Mouse (Mus musculus) CH12.LX (cell line): Measurements from ENCODE around the gene Coro6. TPM values are rescaled to one million over a fixed set of nuclear protein-coding genes. Genes with fewer than 3 reads are reported as not detected.

Experiments
- DNase-seq: peaks from one replicate; pipeline ENCODE4 v3.0.0-alpha.2; 2013; ENCODE audit errors: extremely low read depth
- H3K27ac ChIP-seq: 2 replicates; pipeline ENCODE4 v1.5.1; 2012; ENCODE audit warnings: low read depth, mild to moderate bottlenecking, control low read depth, moderate library complexity; ENCODE audit not compliant: insufficient read depth
- H3K27me3 ChIP-seq: replicated peaks from 2 replicates; pipeline ENCODE3; 2012; ENCODE audit warnings: inconsistent platforms
- H3K36me3 ChIP-seq, 2 experiments: replicated peaks in 1 of 2; 2 replicates each; pipeline versions ENCODE3 to v1.6.1; 2012; ENCODE audit warnings: inconsistent platforms in 1 of 2, low read length in 1 of 2, mild to moderate bottlenecking in 1 of 2, mixed read lengths in 1 of 2, moderate library complexity in 1 of 2; ENCODE audit not compliant: control insufficient read depth in 1 of 2, insufficient read depth in 1 of 2
- H3K4me1 ChIP-seq, 2 experiments: 2 replicates each; pipeline ENCODE4 v1.6.1; 2012; ENCODE audit warnings: inconsistent platforms in 1 of 2, moderate library complexity in 1 of 2; ENCODE audit not compliant: insufficient read depth in 2 of 2, control insufficient read depth in 1 of 2
- H3K4me2 ChIP-seq: 2 replicates; pipeline ENCODE4 v1.6.1; 2012; ENCODE audit warnings: low read depth, mild to moderate bottlenecking, control low read depth; ENCODE audit not compliant: poor library complexity, insufficient read depth, severe bottlenecking
- H3K4me3 ChIP-seq, 3 experiments: fragments of 150-350 bp in 1 of 3; sonication (generic) in 1 of 3; replicated peaks in 1 of 3; 2 replicates each; pipeline versions ENCODE3 to v1.5.1; 2011 to 2012; ENCODE audit warnings: low read depth in 2 of 3, low read length in 2 of 3, mild to moderate bottlenecking in 2 of 3, moderate library complexity in 2 of 3, control low read depth in 1 of 3, improper control_type of control experiment in 1 of 3, inconsistent platforms in 1 of 3, mixed read lengths in 1 of 3; ENCODE audit not compliant: poor library complexity in 1 of 3
- H3K79me2 ChIP-seq: replicated peaks from 2 replicates; pipeline ENCODE4 v1.6.1; 2012; ENCODE audit warnings: mild to moderate bottlenecking, moderate library complexity; ENCODE audit not compliant: control insufficient read depth, poor library complexity, insufficient read depth, severe bottlenecking; ENCODE audit errors: extremely low read depth
- H3K9ac ChIP-seq: 2 replicates; pipeline ENCODE4 v1.6.1; 2012; ENCODE audit warnings: low read depth, mild to moderate bottlenecking, control low read depth, moderate library complexity; ENCODE audit not compliant: insufficient read depth
- H3K9me3 ChIP-seq: replicated peaks from 2 replicates; pipeline ENCODE3; 2012; ENCODE audit warnings: low read length, inconsistent platforms, mixed read lengths
- EP300 ChIP-seq: IDR thresholded peaks from 2 replicates; pipeline ENCODE4 v1.6.1; 2011; ENCODE audit warnings: low read length, improper control_type of control experiment
- GABPA ChIP-seq: IDR thresholded peaks from 2 replicates; pipeline ENCODE4 v1.6.1; 2012; ENCODE audit warnings: low read depth, low read length, improper control_type of control experiment, inconsistent platforms; ENCODE audit not compliant: insufficient replicate concordance
- JUN ChIP-seq: IDR thresholded peaks from 2 replicates; pipeline ENCODE4 v1.6.1; 2011; ENCODE audit warnings: low read depth, mild to moderate bottlenecking, low read length, improper control_type of control experiment, moderate library complexity; ENCODE audit not compliant: insufficient read depth
- JUND ChIP-seq: conservative IDR thresholded peaks from 2 replicates; pipeline ENCODE4 v1.6.1; 2011; ENCODE audit warnings: low read depth, low read length, improper control_type of control experiment
- MAX ChIP-seq: IDR thresholded peaks from 2 replicates; pipeline ENCODE4 v1.6.1; 2011; ENCODE audit warnings: low read length, improper control_type of control experiment
- MAZ ChIP-seq: IDR thresholded peaks from 2 replicates; pipeline ENCODE4 v1.6.1; 2012; ENCODE audit warnings: low read depth, mild to moderate bottlenecking, inconsistent platforms, low read length, improper control_type of control experiment, moderate library complexity
- MXI1 ChIP-seq: IDR thresholded peaks from 2 replicates; pipeline ENCODE4 v1.6.1; 2011; ENCODE audit warnings: mild to moderate bottlenecking, low read depth, low read length, improper control_type of control experiment
- MYC ChIP-seq: IDR thresholded peaks from 2 replicates; pipeline ENCODE4 v1.6.1; 2011; ENCODE audit warnings: low read depth, mild to moderate bottlenecking, improper control_type of control experiment, low read length
- NRF1 ChIP-seq: IDR thresholded peaks from 2 replicates; pipeline ENCODE4 v1.6.1; 2014; ENCODE audit warnings: low read depth, mild to moderate bottlenecking, inconsistent platforms, low read length, improper control_type of control experiment, moderate library complexity
- RAD21 ChIP-seq: IDR thresholded peaks from 2 replicates; pipeline ENCODE4 v1.6.1; 2011; ENCODE audit warnings: low read depth, mild to moderate bottlenecking, low read length, improper control_type of control experiment, moderate library complexity
- RCOR1 ChIP-seq: conservative IDR thresholded peaks from 2 replicates; pipeline ENCODE4 v1.6.1; 2012; ENCODE audit warnings: low read depth, mild to moderate bottlenecking, inconsistent platforms, low read length, improper control_type of control experiment
- SIN3A ChIP-seq: IDR thresholded peaks from 2 replicates; pipeline ENCODE4 v1.6.1; 2012; ENCODE audit warnings: low read length, improper control_type of control experiment, inconsistent platforms
- SMC3 ChIP-seq: IDR thresholded peaks from 2 replicates; pipeline ENCODE4 v1.6.1; 2011; ENCODE audit warnings: low read depth, low read length, improper control_type of control experiment
- TBP ChIP-seq: conservative IDR thresholded peaks from 2 replicates; pipeline ENCODE4 v1.6.1; 2011; ENCODE audit warnings: low read depth, low read length, improper control_type of control experiment
- ZC3H11A ChIP-seq: IDR thresholded peaks from 2 replicates; pipeline ENCODE4 v1.6.1; 2012; ENCODE audit warnings: low read depth, mild to moderate bottlenecking, inconsistent platforms, low read length, improper control_type of control experiment
- ZKSCAN1 ChIP-seq: IDR thresholded peaks from 2 replicates; pipeline ENCODE4 v1.6.1; 2012; ENCODE audit warnings: low read depth, inconsistent platforms, low read length, improper control_type of control experiment, borderline replicate concordance
- ZMIZ1 ChIP-seq: IDR thresholded peaks from 2 replicates; pipeline ENCODE4 v1.6.1; 2012; ENCODE audit warnings: low read depth, mild to moderate bottlenecking, inconsistent platforms, low read length, improper control_type of control experiment
- ZNF384 ChIP-seq: IDR thresholded peaks from 2 replicates; pipeline ENCODE4 v1.6.1; 2012; ENCODE audit warnings: low read depth, low read length, improper control_type of control experiment, inconsistent platforms
- dilution Hi-C: fragments of 300-500 bp; cut with MboI; formaldehyde crosslinking; loops from 2 replicates; pipeline ENCODE4 v1.14.3; 2020; ENCODE audit warnings: low sequenced_read_pairs; ENCODE audit not compliant: extremely low pct_unique_long_range_greater_than_20kb, extremely low pct_ligation_motif_present
- in situ Hi-C: fragments of 300-500 bp; cut with MboI; formaldehyde crosslinking; loops from 3 replicates; pipeline ENCODE4 v1.14.3; 2019; ENCODE audit warnings: low sequenced_read_pairs, low pct_ligation_motif_present, low pct_unique_long_range_greater_than_20kb, mixed read lengths
- polyA plus RNA-seq: library from polyadenylated mRNA; unstranded; fragments of >175 nt; gene quantifications from 2 replicates; pipeline ENCODE4 v1.2.1, GENCODE M21; 2012; ENCODE audit warnings: low read depth; ENCODE audit not compliant: insufficient read length
- total RNA-seq, 2 experiments: library from RNA; depleted of rRNA; stranded (reverse); fragments of 300-350 nt in 1 of 2; fragments of >200 nt in 1 of 2; gene quantifications; 2 replicates each; pipeline ENCODE4 v1.2.3; 2012 to 2014

Gene Coro6
- total and polyA plus RNA-seq, 3 experiments = 0.25 to 0.39 TPM; not detected in 1

- 0 out of 2 replicates have a peak, but pooled peaks have one; percentile 43 for TF ChIP-seq TBP
- peak; percentile 34; the same call in 1 of the 2 replicates for TF ChIP-seq NRF1
- TF ChIP-seq MYC = peak; percentile 75
- TF ChIP-seq SMC3 = peak; percentile 92
- no peak for TF ChIP-seq ZKSCAN1
- TF ChIP-seq SIN3A = peak; percentile 90
- TF ChIP-seq MAZ = no peak
- no peak for TF ChIP-seq ZNF384
- peak; percentile 80 for TF ChIP-seq MAX
- TF ChIP-seq MXI1 = peak; percentile 72; the same call in 1 of the 2 replicates
- TF ChIP-seq RCOR1 = peak; percentile 16; the same call in 1 of the 2 replicates
- TF ChIP-seq ZMIZ1 = no peak
- TF ChIP-seq JUND = peak; percentile 46
- TF ChIP-seq ZC3H11A = peak; percentile 55
- peak; percentile 97 for TF ChIP-seq RAD21
- peak; percentile 22; the same call in 1 of the 2 replicates for TF ChIP-seq GABPA
These were observed 15.6 kb upstream of the Coro6 start (continued) for GRCm38 (mm10) chr11:77446628-77447041.

- H3K9ac ChIP-seq = no peak overlapping the region
- no peak overlapping the region for H3K4me3 ChIP-seq
- no peaks in the 10 kb centered on the region for H3K27me3 ChIP-seq
- no peaks in the 10 kb centered on the region for H3K79me2 ChIP-seq
- peaks cover 22 to 58% of the 10 kb centered on the region in 2 experiments for H3K36me3 ChIP-seq
- H3K9me3 ChIP-seq = no peaks in the 10 kb centered on the region
- in situ Hi-C loops (loop anchor here (5.0 to 10.0 kb wide), 4 partner anchors 104 to 344 kb away; partner anchors contain the start of gene Ssh2), dilution Hi-C loops (no loop called here)
- TF ChIP-seq RCOR1 = no peak
- TF ChIP-seq NRF1 = no peak
- no peak for TF ChIP-seq SIN3A
- TF ChIP-seq EP300 = no peak
- no peak for TF ChIP-seq ZMIZ1
- TF ChIP-seq JUND = no peak
- no peak for TF ChIP-seq ZKSCAN1
- TF ChIP-seq JUN = no peak
- TF ChIP-seq TBP = no peak
- no peak for DNase-seq
- H3K27ac ChIP-seq = no peak overlapping the region
- H3K4me2 ChIP-seq = no peak overlapping the region
- peaks cover 14 to 37% of the 10 kb centered on the region in 2 experiments for H3K4me1 ChIP-seq
These were observed 13.0 kb upstream of the Coro6 start for GRCm38 (mm10) chr11:77449224-77449623.
